In the genomic region with DNA sequence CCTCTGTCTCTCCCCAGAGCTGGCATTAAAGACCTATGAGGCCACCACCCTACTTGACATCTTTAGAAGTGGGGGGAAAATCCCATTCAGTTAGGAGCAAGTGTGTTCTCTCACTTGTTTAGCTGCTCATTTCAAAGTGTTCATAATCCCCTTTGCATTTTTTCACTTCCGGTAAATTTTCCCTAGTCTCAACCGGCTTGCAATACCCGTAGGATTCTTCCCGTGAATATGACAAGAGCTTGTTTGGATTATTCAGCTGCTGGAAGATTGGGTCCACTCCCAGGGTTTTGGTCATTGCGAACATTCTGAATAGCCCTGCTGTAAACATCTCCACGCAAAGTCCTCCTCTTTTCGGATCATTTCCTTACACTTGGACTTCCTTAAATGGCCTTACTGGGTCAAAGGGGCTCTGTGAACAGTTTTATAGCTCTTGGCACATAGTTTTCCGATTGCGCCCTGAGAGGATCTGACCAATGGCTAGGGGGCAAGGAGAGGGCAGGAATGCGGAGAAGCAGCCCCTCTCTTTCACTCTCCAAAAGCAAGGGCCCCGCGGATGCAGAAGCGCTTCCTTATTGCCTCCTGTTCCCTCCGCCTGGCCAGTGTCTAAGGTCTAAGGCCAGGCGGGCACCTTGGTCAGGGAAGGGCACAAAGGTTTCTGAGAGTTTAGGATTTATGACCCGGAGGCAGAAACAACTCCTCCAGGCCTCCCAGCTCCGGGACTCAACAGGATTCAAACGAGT, we compare ENCODE assay signal across 8 mouse cellular contexts. TPM values are rescaled to one million over a fixed set of nuclear protein-coding genes. Genes with fewer than 3 reads are reported as not detected.
A peak's percentile ranks its signal among the peaks of the same experiment; 100 is the strongest.
DNase-seq lines count a peak whose midpoint lies in the region; ATAC-seq and TF ChIP-seq lines count a peak whose summit lies in the region.

No protein-coding gene starts in this region.

- DNase-seq in layer of hippocampus, adult 2 months (ENCODE audit: low spot score in 2 of 2), result no peak
- DNase-seq in layer of hippocampus, postnatal 25 days (ENCODE audit: extremely low spot score in 1 of 2, low spot score in 1 of 2), result no peak
- DNase-seq in brain, embryonic 14.5 days (ENCODE audit: low read depth), result peak; percentile 50
- DNase-seq in lung, postnatal 10 days, result peak; percentile 75
- no peak for DNase-seq in embryo, embryonic 10.5 days (ENCODE audit: low spot score)
- DNase-seq in left cerebral cortex, postnatal 4 days, result no peak

- intact Hi-C loops in left cerebral cortex, postnatal 4 days (cut with DNase I), result no loop called here

- H3K4me2 ChIP-seq in hindbrain, embryonic 12.5 days (replicated peaks), result peak overlapping the region; percentile 88
- H3K4me2 ChIP-seq in stomach, embryonic 14.5 days (replicated peaks; ENCODE audit: low read depth, low read length), result peak overlapping the region; percentile 65

- peak overlapping the region; percentile 91 for H3K4me3 ChIP-seq in layer of hippocampus, adult 2 months
- H3K4me3 ChIP-seq in hindbrain, embryonic 12.5 days, result peak overlapping the region; percentile 87
- peak overlapping the region; percentile 93 for H3K4me3 ChIP-seq in stomach, embryonic 14.5 days (ENCODE audit: low read depth, low read length)

- whole genome bisulfite sequencing in hindbrain, embryonic 12.5 days, result 8% methylated on average over 18 of the region's 18 CpGs
- WGBS in stomach, embryonic 14.5 days, result 2% methylated on average over 18 of the region's 18 CpGs

- peak overlapping the region; percentile 93 for H3K9ac ChIP-seq in hindbrain, embryonic 12.5 days
- peak overlapping the region; percentile 85 for H3K9ac ChIP-seq in stomach, embryonic 14.5 days (replicated peaks; ENCODE audit: low read depth, low read length)

- H3K27ac ChIP-seq in layer of hippocampus, adult 2 months, result peak overlapping the region; percentile 97
- peak overlapping the region; percentile 97 for H3K27ac ChIP-seq in hindbrain, embryonic 12.5 days
- H3K27ac ChIP-seq in stomach, embryonic 14.5 days (ENCODE audit: low read length), result peak overlapping the region; percentile 95

- ATAC-seq in hindbrain, embryonic 12.5 days (ENCODE audit: low FRiP score), result no peak
- ATAC-seq in stomach, embryonic 14.5 days (ENCODE audit: insufficient number of reproducible peaks, insufficient read depth, low FRiP score, low read depth), result no peak

- H3K36me3 ChIP-seq in hindbrain, embryonic 12.5 days, result no peaks in the 10 kb centered on the region
- H3K36me3 ChIP-seq in stomach, embryonic 14.5 days (ENCODE audit: control insufficient read depth, insufficient read depth, low read length), result no peaks in the 10 kb centered on the region

- peaks cover 23% of the 10 kb centered on the region for H3K4me1 ChIP-seq in hindbrain, embryonic 12.5 days
- peaks cover 21% of the 10 kb centered on the region for H3K4me1 ChIP-seq in stomach, embryonic 14.5 days (ENCODE audit: control insufficient read depth, insufficient read depth, low read length)

- H3K9me3 ChIP-seq in hindbrain, embryonic 12.5 days (replicated peaks), result no peaks in the 10 kb centered on the region
- no peaks in the 10 kb centered on the region for H3K9me3 ChIP-seq in stomach, embryonic 14.5 days (ENCODE audit: control insufficient read depth, low read depth, low read length)

- TF ChIP-seq CTCF in layer of hippocampus, adult 2 months (conservative IDR thresholded peaks at IDR 0.05), result no peak
- no peak for TF ChIP-seq CTCF in brain, embryonic 14.5 days (IDR thresholded peaks at IDR 0.05; ENCODE audit: borderline replicate concordance, extremely low read depth, insufficient read depth, insufficient read length)

- no peak for TF ChIP-seq POLR2A in brain, embryonic 14.5 days (IDR thresholded peaks at IDR 0.05; ENCODE audit: borderline replicate concordance, extremely low read depth, insufficient read depth, insufficient read length, poor library complexity, severe bottlenecking)

- no peaks in the 10 kb centered on the region for H3K27me3 ChIP-seq in hindbrain, embryonic 12.5 days
- no peaks in the 10 kb centered on the region for H3K27me3 ChIP-seq in stomach, embryonic 14.5 days (ENCODE audit: control insufficient read depth, insufficient read depth, low read length)

RNA-seq across cellular contexts. Expression of gene Rock2, which starts 0.9 kb away (rescaled TPM):
- total RNA-seq in layer of hippocampus, adult 2 months (2021), result 100 to 1,000 TPM; 131 to 133 TPM
- 100 to 1,000 TPM; 120 to 134 TPM for total RNA-seq in layer of hippocampus, postnatal 25 days (2021)
- 15.4 and 21.8 TPM in 2 replicates for polyA plus RNA-seq in brain, embryonic 14.5 days (2012; rRNA removed)
- polyA plus RNA-seq in hindbrain, embryonic 12.5 days (2016; fragmentation: Nextera tagmentation; extraction: Ambion mirVana), result 25.4 and 25.6 TPM in 2 replicates
- polyA plus RNA-seq in stomach, embryonic 14.5 days (2014; fragmentation: Nextera tagmentation; extraction: Ambion mirVana), result 25.5 and 25.8 TPM in 2 replicates
- 10 to 100 TPM; 53.2 to 57.3 TPM for total RNA-seq in left cerebral cortex, postnatal 4 days (2021)

Comparison
In these comparisons a context has a peak if more than half of its experiments do, and no peak if none do; other contexts are left out.
1. DNase-seq: peak in brain, embryonic 14.5 days (single experiment) and lung, postnatal 10 days (single experiment); none in layer of hippocampus, adult 2 months (0 of 2), layer of hippocampus, postnatal 25 days (0 of 2), embryo, embryonic 10.5 days (single experiment) and left cerebral cortex, postnatal 4 days (single experiment).
2. Peak in every context shown above with its lines, with median percentiles within 50 percentile points of each other: H3K27ac ChIP-seq and H3K4me3 ChIP-seq.